Mouse (Mus musculus) urinary bladder, postnatal 36 days (tissue): Measurements from ENCODE around the gene Mn1.

Source experiments
- DNase-seq, 2 experiments: peaks; one replicate each; pipeline ENCODE4 v3.0.0; 2022; ENCODE audit warnings: low spot score in 2 of 2, mixed read lengths in 1 of 2

Gene Mn1

DNA sequence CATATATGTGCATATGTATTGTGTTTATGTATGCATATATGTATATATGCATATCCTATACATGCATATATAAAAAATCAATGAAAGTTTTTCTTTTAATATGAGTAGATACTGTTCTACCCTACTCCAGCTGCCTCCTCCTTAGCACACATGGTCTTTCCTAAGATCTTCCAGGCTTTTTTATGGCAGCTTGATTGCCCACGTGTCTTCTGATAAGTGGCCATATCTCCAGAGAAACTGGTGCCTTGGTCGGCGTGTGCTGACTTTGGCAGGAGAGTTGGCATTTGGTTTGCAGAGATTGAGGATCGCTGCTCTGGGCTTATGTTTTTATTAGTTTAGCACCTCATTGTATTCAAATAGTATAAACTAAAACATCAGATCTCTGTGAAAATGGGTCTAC lies 68.7 kb downstream of the Mn1 start:
- no peak for DNase-seq

DNA sequence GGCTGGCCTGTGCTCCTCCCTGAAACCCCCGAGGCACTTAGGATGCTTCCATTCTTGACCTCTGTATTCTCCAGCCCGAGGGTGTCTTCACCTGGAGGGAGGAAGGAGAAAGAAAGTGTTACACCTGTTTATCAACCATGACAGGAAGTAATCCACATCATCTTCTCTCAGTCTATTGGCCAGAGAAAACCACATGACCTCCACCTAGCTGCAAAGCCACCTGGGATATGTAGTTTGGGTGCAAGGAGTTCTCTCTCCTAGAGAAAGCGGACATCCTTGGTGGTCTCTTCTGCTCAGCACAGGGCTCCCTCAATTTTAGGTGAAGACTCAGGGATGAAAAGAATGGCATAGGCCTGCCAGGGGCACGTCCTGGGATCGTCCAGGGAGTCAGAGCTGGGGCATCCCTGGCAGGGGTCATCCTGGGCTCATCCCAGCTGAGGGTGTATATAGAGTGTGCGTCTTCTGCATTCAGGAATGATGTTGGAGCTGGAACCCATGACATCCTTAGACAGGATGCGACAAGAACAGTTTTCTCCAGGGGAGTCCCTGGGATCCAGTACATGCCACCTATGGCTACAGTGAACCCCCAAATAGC lies 72.0 kb downstream of the Mn1 start:
- no peak for DNase-seq

DNA sequence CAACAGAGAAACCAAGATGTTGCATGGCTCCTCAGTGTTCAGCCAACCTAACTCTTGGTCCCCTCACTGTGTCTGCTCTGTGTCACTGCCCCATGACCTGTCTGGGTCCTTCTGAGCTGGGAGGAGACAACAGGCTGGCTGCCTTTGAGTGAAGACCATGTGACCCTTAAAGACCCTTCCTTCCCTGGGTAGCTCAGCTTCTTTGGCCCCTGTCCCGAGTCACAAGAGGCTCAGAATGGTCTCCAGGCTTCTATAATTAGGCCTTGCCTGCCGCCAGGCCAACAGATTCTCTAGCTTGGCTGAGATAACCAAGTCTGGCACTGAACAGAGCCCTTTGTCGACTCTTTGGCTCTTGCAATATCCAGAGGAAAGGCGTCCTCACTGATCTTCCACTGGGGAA lies 73.4 kb downstream of the Mn1 start:
- DNase-seq: no peak

DNA sequence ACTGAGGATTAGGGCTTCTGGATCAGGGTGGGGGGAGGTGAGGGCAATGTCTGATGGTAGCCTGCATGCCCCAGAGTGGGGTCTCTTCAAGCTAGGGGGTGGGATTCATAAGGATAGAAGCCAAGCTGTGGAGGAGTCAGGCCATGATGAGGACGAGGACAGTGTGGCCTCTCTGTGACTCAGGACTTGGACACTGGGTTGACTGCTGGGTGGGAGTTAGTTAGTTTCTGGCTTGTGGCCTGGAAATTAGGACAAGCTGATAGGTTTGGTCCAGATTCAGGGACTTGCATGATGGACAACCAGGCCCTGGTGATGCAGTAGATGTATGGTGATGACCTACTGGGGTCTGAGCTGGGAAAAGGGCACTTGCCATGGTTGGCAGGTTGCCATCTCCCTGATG lies 74.3 kb downstream of the Mn1 start:
- DNase-seq: no peak

DNA sequence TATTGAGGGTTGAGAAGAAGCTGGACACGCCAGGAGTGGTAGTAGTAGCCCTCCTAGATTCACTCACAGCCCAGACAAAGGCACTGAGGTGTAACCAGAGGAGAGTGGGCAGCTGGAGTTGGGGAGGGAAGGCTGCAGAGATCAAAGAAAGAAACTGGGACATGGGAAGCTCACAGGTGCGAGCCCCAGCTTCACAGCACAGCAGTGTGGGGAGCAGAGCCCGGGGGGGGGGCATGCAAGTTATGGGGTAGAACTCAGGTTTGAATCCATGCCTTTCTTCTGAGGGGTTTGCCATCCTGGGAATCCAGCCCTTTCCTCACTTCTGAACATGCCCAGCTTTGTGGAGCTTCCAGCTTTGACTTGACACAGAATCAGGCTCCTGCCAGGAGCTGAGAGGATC lies 82.9 kb downstream of the Mn1 start:
- DNase-seq: no peak

DNA sequence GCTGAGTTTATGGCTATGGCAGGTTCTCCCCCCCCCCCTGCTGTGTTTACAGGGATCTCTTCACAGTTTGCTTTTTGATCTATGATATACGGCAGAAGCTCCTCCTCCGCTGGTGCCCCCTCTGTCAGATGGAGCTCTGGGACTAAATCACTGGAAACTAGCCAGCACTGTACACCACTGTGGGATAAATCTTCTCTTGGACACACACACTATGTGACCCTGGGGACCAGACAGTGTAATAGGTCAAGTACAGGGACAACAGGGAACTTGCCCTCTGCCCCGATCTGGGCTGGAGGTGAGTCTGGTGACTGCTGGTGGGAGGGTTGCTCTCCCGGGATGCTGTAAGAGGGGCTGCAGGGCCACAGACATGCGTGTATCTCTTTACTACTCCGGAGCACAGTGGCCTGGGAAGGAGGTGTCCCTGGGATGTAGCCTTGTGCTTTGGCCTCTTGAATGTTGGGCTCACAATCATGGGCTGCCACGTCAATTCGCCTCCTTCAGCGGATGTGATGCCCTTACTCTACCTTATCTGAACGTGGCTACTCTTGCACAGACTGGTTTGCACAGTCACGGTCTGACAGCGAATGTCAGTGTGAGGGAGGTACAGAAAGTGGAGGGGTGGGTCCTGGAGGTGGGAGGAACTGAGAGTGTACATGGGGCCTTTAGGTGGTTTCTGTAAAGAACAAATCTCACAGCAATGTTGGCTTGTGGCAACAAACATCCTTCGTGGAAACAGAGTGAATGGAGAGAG lies 84.7 kb downstream of the Mn1 start:
- no peak for DNase-seq

DNA sequence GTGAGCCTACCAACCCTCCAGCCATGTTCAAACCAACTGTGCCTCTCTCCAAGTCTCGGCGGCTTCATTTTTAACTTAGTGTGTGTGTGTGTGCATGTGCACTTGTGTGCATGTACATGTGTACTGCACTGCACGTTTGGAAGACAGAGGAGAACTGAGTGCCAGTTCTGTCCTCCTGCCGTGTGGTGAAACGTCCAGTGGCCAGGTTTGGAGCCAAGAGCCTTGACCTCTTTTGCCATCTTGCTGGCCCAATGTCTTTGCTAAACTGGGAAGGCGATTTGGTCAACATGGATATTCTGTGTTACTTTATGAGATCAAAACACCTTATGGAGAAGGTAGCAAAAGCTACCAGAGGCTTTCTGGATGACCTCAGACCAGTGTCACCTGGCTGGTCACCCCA lies 88.1 kb downstream of the Mn1 start:
- DNase-seq: no peak

DNA sequence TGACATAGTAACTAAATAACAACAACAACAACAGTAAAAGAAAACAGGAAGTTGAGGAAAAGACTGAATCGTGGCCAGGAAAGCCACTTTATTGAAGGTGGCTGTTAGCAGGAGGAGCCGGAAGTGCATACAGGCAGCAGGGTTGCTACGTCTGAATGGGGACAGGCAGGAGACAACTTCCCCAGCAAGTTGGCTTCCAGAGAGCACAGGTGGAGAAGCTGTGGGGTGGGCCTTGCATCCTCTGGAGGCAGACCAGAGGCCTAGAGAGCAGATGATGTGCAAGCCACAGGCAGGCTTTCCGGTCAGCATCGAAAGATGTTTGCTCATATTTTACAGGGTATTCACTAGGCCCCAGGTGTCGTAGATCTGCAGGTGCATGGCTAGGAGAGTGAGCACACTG lies 88.7 kb downstream of the Mn1 start:
- no peak for DNase-seq

DNA sequence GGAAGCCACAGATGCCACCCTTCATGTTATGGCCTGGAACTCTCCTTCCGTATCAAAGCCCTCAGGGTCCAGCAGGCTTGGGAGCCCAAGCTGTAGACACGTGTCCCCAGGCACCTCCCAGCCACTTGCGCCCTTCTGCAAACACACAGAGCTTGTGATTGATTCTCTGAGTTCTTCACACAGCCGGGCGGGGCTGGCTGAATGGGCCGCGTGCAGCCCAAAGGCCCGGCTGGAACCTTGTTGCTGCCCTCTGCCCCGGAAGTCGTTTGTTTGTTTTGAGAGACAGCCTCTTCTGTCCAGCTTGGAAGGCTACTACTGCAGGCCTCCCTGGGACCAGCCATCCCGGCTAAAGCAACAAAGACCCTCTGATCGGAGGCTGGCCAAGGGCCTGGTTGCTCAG lies 89.2 kb downstream of the Mn1 start:
- no peak for DNase-seq
